Mouse (Mus musculus) olfactory bulb, adult 2 months (tissue): ENCODE data around the gene Cdiptos. TPM values are rescaled to one million over a fixed set of nuclear protein-coding genes. Genes with fewer than 3 reads are reported as not detected.

Source experiments
- H3K27ac ChIP-seq: fragments of 200-500 bp; 2 replicates; pipeline ENCODE4 v1.5.1; 2012; ENCODE audit warnings: low read depth, low read length; ENCODE audit not compliant: insufficient read depth
- H3K4me1 ChIP-seq: fragments of 200-500 bp; 2 replicates; pipeline ENCODE4 v1.6.1; 2012; ENCODE audit warnings: low read length; ENCODE audit not compliant: control insufficient read depth, insufficient read depth
- H3K4me3 ChIP-seq: fragments of 200-500 bp; 2 replicates; pipeline ENCODE4 v1.5.1; 2012; ENCODE audit warnings: mild to moderate bottlenecking, low read depth, low read length, moderate library complexity; ENCODE audit not compliant: insufficient read depth
- CTCF ChIP-seq: fragments of 200-500 bp; IDR thresholded peaks from 2 replicates; pipeline ENCODE4 v1.5.1; 2012; ENCODE audit warnings: low read depth, mild to moderate bottlenecking, low read length, moderate library complexity; ENCODE audit not compliant: insufficient read depth
- POLR2A ChIP-seq: fragments of 200-500 bp; IDR thresholded peaks from 2 replicates; pipeline ENCODE4 v1.6.1; 2012; ENCODE audit warnings: mild to moderate bottlenecking, low read depth, low read length, moderate library complexity; ENCODE audit not compliant: insufficient read depth
- WGBS: fragments of 180-500 bp; shearing (Covaris S2); methylation state at CpG from one replicate; pipeline ENCODE4 v1.1.7; 2018; 5-methylcytosine and 5-hydroxymethylcytosine counted together
- polyA plus RNA-seq: library from polyadenylated mRNA; stranded (reverse); fragments of >200 nt; gene quantifications from 2 replicates; pipeline ENCODE4 v1.2.4, GENCODE M21; 2012; ENCODE audit warnings: low replicate concordance; ENCODE audit not compliant: missing spikeins, insufficient read depth, insufficient read length

Cdiptos gene
- polyA plus RNA-seq, 1 experiment, result not detected

- Histone ChIP-seq H3K4me3 (no peak overlapping the region), H3K27ac (no peak overlapping the region), H3K4me1 (peaks cover 10% of the 10 kb centered on the region; the same call in 1 of the 2 replicates)
- 68% methylated on average over 3 of the region's 3 CpGs for whole genome bisulfite sequencing
- TF ChIP-seq CTCF (no peak), POLR2A (no peak)
Observed at GRCm38 (mm10) chr7:126926299-126926698, 49.6 kb downstream of the Cdiptos start.

GRCm38 (mm10) chr7:126923999-126924398, 51.9 kb downstream of the Cdiptos start:
- Histone ChIP-seq H3K4me1 (peaks cover 5% of the 10 kb centered on the region; the same call in 1 of the 2 replicates), H3K4me3 (no peak overlapping the region), H3K27ac (no peak overlapping the region)
- no peak for TF ChIP-seq POLR2A
- no peak for TF ChIP-seq CTCF
- 59% methylated on average over 5 of the region's 5 CpGs for WGBS

- no peak for TF ChIP-seq POLR2A
- TF ChIP-seq CTCF, result no peak
- no peak within 1 kb of the TSS for H3K4me3 ChIP-seq
- H3K4me1 ChIP-seq, result peaks cover 5% of the 10 kb centered on the region; the same call in 1 of the 2 replicates
- 20% methylated on average over 5 of the region's 5 CpGs for whole genome bisulfite sequencing
- no peak within 1 kb of the TSS for H3K27ac ChIP-seq
Observed at GRCm38 (mm10) chr7:126922624-126923060, 53.3 kb downstream of the Cdiptos start, which contains the start of gene Tmem219. TSS of gene Tmem219 (minus strand) at chr7:126922917.

Other genes starting within 250 kb of the Cdiptos start
- gene Mapk3, start 216.5 kb downstream of the Cdiptos start, polyA plus RNA-seq, result 208 and 343 TPM in 2 replicates
- gene Gdpd3, start 209.8 kb downstream of the Cdiptos start, polyA plus RNA-seq, result not detected in 2 replicates
- not detected in 2 replicates for gene Ypel3, start 199.1 kb downstream of the Cdiptos start, polyA plus RNA-seq
- not detected in 2 replicates for gene Tbx6, start 194.6 kb downstream of the Cdiptos start, polyA plus RNA-seq
- gene Ppp4c, start 183.6 kb downstream of the Cdiptos start, polyA plus RNA-seq, result not detected in 2 replicates
- gene Fam57b, start 178.4 kb downstream of the Cdiptos start, polyA plus RNA-seq, result not detected in 2 replicates
- not detected in 2 replicates for gene 4930451I11Rik, start 144.5 kb downstream of the Cdiptos start, polyA plus RNA-seq
- not detected in 2 replicates for gene Doc2a, start 128.7 kb downstream of the Cdiptos start, polyA plus RNA-seq
- not detected in 2 replicates for gene Hirip3, start 114.1 kb downstream of the Cdiptos start, polyA plus RNA-seq
- not detected in 2 replicates for gene Ino80e, start 113.7 kb downstream of the Cdiptos start, polyA plus RNA-seq
- not detected in 2 replicates for gene Taok2, start 91.4 kb downstream of the Cdiptos start, polyA plus RNA-seq
- not detected in 2 replicates for gene Tmem219, start 53.2 kb downstream of the Cdiptos start, polyA plus RNA-seq
- gene Kctd13, start 47.2 kb downstream of the Cdiptos start, polyA plus RNA-seq, result not detected in 2 replicates
- gene Asphd1, start 26.5 kb downstream of the Cdiptos start, polyA plus RNA-seq, result not detected in 2 replicates
- not detected in 2 replicates for gene Sez6l2, start 25.5 kb downstream of the Cdiptos start, polyA plus RNA-seq
- gene Cdipt, start 184 bp downstream of the Cdiptos start, polyA plus RNA-seq, result 241 TPM in 1 of 2 replicates, not detected in the other
- gene Mvp, start 38.5 kb upstream of the Cdiptos start, polyA plus RNA-seq, result not detected in 2 replicates
- gene Pagr1b, start 40.4 kb upstream of the Cdiptos start, polyA plus RNA-seq, result not detected in 2 replicates
- not detected in 2 replicates for gene Pagr1a, start 41.3 kb upstream of the Cdiptos start, polyA plus RNA-seq
- not detected in 2 replicates for gene Gm42742, start 45.0 kb upstream of the Cdiptos start, polyA plus RNA-seq
- not detected in 2 replicates for gene Prrt2, start 45.1 kb upstream of the Cdiptos start, polyA plus RNA-seq
- gene Maz, start 50.9 kb upstream of the Cdiptos start, polyA plus RNA-seq, result 437 and 572 TPM in 2 replicates
- gene Kif22, start 66.4 kb upstream of the Cdiptos start, polyA plus RNA-seq, result not detected in 2 replicates
- not detected in 2 replicates for gene Zg16, start 111.2 kb upstream of the Cdiptos start, polyA plus RNA-seq
- gene AI467606, start 115.3 kb upstream of the Cdiptos start, polyA plus RNA-seq, result not detected in 2 replicates
- gene Qprt, start 146.1 kb upstream of the Cdiptos start, polyA plus RNA-seq, result not detected in 2 replicates
- not detected in 2 replicates for gene Spn, start 161.7 kb upstream of the Cdiptos start, polyA plus RNA-seq
- not detected in 2 replicates for gene Cd2bp2, start 220.0 kb upstream of the Cdiptos start, polyA plus RNA-seq
- gene Tbc1d10b, start 232.4 kb upstream of the Cdiptos start, polyA plus RNA-seq, result not detected in 2 replicates
- gene Mylpf, start 232.8 kb upstream of the Cdiptos start, polyA plus RNA-seq, result not detected in 2 replicates